Mouse (Mus musculus) hindbrain, postnatal 0 days (tissue): Measurements from ENCODE around the gene Vamp4. TPM values are rescaled to one million over a fixed set of nuclear protein-coding genes. Genes with fewer than 3 reads are reported as not detected.

ENCODE experiments used
- ATAC-seq: fragments of 200-750 bp; cut with Nextera tagmentation; 2 replicates; pipeline ENCODE4 v1.8.0; 2017; ENCODE audit warnings: mild to moderate bottlenecking, moderate TSS enrichment, moderate library complexity
- DNase-seq: peaks from one replicate; pipeline ENCODE4 v3.0.0-alpha.2; 2015; ENCODE audit warnings: low spot score
- H3K27ac ChIP-seq: fragments of 300-500 bp; sonication (generic); 2 replicates; pipeline ENCODE4 v1.5.1; 2014; ENCODE audit warnings: mild to moderate bottlenecking
- H3K27me3 ChIP-seq: fragments of 300-500 bp; sonication (generic); 2 replicates; pipeline ENCODE4 v1.6.1; 2014; ENCODE audit warnings: low read length, mixed read lengths; ENCODE audit not compliant: insufficient read depth
- H3K36me3 ChIP-seq: fragments of 300-500 bp; sonication (generic); 2 replicates; pipeline ENCODE4 v1.6.1; 2014; ENCODE audit warnings: low read length, mixed read lengths; ENCODE audit not compliant: insufficient read depth
- H3K4me1 ChIP-seq: fragments of 300-500 bp; sonication (generic); 2 replicates; pipeline ENCODE4 v1.6.1; 2014; ENCODE audit warnings: antibody characterized with exemption, low read length, mixed read lengths; ENCODE audit not compliant: insufficient read depth
- H3K4me2 ChIP-seq: fragments of 300-500 bp; sonication (generic); 2 replicates; pipeline ENCODE4 v1.6.1; 2014; ENCODE audit warnings: low read depth, mild to moderate bottlenecking, low read length, moderate library complexity, mixed read lengths
- H3K4me3 ChIP-seq: fragments of 300-500 bp; sonication (generic); 2 replicates; pipeline ENCODE4 v1.5.1; 2014; ENCODE audit warnings: low read length
- H3K9ac ChIP-seq: fragments of 300-500 bp; sonication (generic); replicated peaks from 2 replicates; pipeline ENCODE4 v1.6.1; 2014; ENCODE audit warnings: mild to moderate bottlenecking, low read length, moderate library complexity, mixed read lengths
- H3K9me3 ChIP-seq: fragments of 300-500 bp; sonication (generic); 2 replicates; pipeline ENCODE4 v1.6.1; 2016; ENCODE audit warnings: low read length, mixed read lengths
- CTCF ChIP-seq: IDR thresholded peaks from 2 replicates; pipeline ENCODE4 v1.5.1; 2016; ENCODE audit warnings: antibody characterized with exemption, control low read depth, low read depth
- WGBS: fragments of 180-500 bp; shearing (Covaris S2); extraction: QIAGEN DNeasy Blood & Tissue Kit; methylation state at CpG from one replicate; pipeline ENCODE4 v1.1.7; 2014; 5-methylcytosine and 5-hydroxymethylcytosine counted together
- polyA plus RNA-seq: library from polyadenylated mRNA; unstranded; fragments of >200 nt; fragmentation: Nextera tagmentation; extraction: Ambion mirVana; gene quantifications from 2 replicates; pipeline ENCODE4 v1.2.1, GENCODE M21; 2015
- total RNA-seq: library from RNA; depleted of rRNA; stranded (reverse); fragments of >200 nt; gene quantifications from 2 replicates; pipeline ENCODE4 v1.2.3, GENCODE M21; 2014; rRNA removed

Vamp4 gene
- total RNA-seq = 23.6 and 24.7 TPM in 2 replicates
- polyA plus RNA-seq = 77.7 and 78.2 TPM in 2 replicates

DNA sequence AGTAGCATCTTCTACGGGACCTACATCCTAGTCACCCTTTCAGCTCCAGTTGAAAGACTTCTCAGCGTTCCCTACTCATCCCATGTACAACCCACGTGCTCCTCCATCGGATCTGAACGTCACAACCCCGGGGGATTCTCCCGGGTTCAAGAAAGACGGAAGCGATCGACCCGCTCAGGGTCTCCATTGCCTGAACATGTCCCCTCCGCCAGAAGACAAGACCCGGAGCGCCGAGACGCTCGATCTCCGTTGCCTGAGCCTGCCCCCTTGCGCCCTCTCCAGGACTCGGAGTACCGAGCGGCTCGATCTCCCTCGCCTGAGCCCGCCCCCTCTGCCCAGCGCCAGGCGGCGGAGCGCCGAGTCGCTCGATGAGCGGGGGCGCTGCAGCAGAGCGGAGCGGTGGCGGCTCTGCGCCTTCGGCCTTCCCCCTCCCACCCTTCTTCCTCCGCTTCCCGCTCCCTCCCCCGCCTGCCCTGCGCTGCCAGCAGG, at the start of gene Vamp4:
TSS of gene Vamp4 (plus strand) at position 256 of the 489 bp plus-strand sequence.
- peaks cover 4% of the 10 kb centered on the region; the same call in 1 of the 2 replicates for H3K36me3 ChIP-seq
- H3K4me1 ChIP-seq = peaks cover 4% of the 10 kb centered on the region; the same call in 1 of the 2 replicates
- peak within 1 kb of the TSS; percentile 85 for H3K4me2 ChIP-seq
- peak; percentile 60 for TF ChIP-seq CTCF
- peak within 1 kb of the TSS; percentile 95 for H3K27ac ChIP-seq
- DNase-seq = peak; percentile 98
- H3K4me3 ChIP-seq = peak within 1 kb of the TSS; percentile 98
- peak; percentile 98 for ATAC-seq
- H3K9ac ChIP-seq = peak within 1 kb of the TSS; percentile 93
- 0% methylated on average over 42 of the region's 43 CpGs for WGBS
- H3K27me3 ChIP-seq = no peaks in the 10 kb centered on the region
- H3K9me3 ChIP-seq = no peaks in the 10 kb centered on the region

DNA sequence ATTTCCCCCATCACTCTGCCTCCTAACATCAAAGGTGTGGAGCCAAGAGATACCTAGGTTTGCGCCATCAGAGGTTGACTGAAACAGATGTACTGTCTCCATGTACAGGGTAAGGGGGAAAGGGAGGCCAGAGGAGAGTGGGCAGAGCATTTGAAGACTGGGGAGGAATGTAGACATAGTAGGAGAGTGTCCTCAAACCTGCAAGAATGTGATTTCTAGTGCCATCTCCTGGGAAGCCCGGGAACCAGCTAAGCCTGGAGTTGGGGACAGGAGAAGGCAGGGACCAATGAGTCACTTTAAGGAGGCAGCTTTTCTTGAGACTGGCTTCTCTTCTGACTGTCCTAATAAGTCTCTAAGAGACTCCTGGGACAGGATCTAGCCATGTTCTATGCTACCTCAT, 40.7 kb upstream of the Vamp4 start:
- Histone ChIP-seq H3K27ac (no peak overlapping the region), H3K4me1 (no peaks in the 10 kb centered on the region), H3K4me3 (no peak overlapping the region), H3K9ac (no peak overlapping the region), H3K27me3 (no peaks in the 10 kb centered on the region), H3K36me3 (peaks cover 18% of the 10 kb centered on the region; the same call in 1 of the 2 replicates), H3K4me2 (no peak overlapping the region), H3K9me3 (no peaks in the 10 kb centered on the region)
- WGBS = 70% methylated on average over 2 of the region's 2 CpGs
- ATAC-seq (no peak), DNase-seq (peak; percentile 13)
- TF ChIP-seq CTCF = peak; percentile 44

DNA sequence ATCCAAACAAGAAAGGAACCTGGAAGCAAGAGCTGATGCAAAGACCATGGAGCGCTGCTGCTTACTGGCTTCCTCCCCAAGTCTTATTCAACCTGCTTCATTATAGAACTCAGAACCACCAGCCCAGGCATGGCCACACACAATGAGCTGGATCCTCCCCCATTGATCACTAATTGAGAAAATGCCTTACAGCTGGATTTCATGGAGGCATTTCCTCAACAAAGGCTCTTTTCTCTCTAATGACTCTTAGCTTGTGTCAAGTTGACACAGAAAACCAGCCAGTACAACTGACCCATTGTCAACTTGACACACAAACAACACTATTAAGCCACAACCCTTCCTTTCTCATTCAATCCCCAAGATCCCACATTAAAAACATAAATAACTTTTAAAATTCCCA, 39.6 kb upstream of the Vamp4 start:
- WGBS = 78% methylated on average over 1 of the region's 1 CpGs
- no peaks in the 10 kb centered on the region for H3K4me1 ChIP-seq
- no peak overlapping the region for H3K9ac ChIP-seq
- DNase-seq (no peak), ATAC-seq (no peak)
- peaks cover 23% of the 10 kb centered on the region for H3K36me3 ChIP-seq
- H3K27me3 ChIP-seq = no peaks in the 10 kb centered on the region
- no peak overlapping the region for H3K27ac ChIP-seq
- H3K4me3 ChIP-seq = no peak overlapping the region
- no peak for TF ChIP-seq CTCF
- no peaks in the 10 kb centered on the region for H3K9me3 ChIP-seq
- no peak overlapping the region for H3K4me2 ChIP-seq

DNA sequence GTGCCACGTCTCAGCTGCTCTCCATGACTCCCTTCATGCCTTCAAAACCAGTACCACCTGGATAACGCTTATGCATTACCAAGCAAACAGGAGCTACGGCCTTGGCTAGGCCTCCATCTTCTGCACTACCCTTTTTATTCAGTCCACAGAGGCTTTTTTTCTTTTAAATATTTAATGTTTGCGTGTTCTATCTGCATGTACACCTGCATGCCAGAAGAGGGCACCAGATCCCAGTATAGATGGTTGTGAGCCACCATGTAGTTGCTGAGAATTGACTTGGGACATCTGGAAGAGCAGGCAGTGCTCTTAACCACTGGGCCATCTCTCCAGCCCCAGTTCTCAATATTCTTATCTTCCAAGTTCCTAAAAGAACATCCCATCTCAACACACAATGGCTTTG, 38.7 kb upstream of the Vamp4 start:
- Histone ChIP-seq H3K4me3 (no peak overlapping the region), H3K4me2 (no peak overlapping the region), H3K9me3 (no peaks in the 10 kb centered on the region), H3K4me1 (no peaks in the 10 kb centered on the region), H3K27me3 (no peaks in the 10 kb centered on the region), H3K9ac (no peak overlapping the region), H3K27ac (no peak overlapping the region), H3K36me3 (peaks cover 32% of the 10 kb centered on the region)
- DNase-seq (no peak), ATAC-seq (0 out of 2 replicates have a peak, but pooled peaks have one; percentile 12)
- peak; percentile 54 for TF ChIP-seq CTCF
- WGBS = 73% methylated on average over 4 of the region's 4 CpGs

DNA sequence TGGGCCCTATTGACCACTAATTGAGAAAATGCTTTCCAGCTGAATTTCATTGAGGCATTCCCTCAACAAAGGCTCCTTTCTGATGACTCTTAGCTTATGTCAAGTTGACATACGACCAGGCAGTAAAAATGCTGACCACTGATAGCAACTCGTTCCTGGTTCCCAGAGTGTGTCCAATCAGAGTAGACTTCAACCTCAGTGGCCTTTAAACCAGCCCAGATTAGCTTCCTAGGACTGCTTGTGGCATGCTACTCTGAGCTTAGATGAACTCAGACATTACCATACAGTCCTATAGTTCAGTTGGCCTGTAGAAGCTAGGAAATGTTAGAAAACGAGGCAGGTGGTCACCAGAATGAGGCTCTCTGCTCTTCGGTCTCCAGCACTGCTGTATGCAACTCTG, 38.0 kb upstream of the Vamp4 start:
- H3K36me3 ChIP-seq = peaks cover 39% of the 10 kb centered on the region
- 72% methylated on average over 4 of the region's 4 CpGs for WGBS
- H3K27ac ChIP-seq = no peak overlapping the region

DNA sequence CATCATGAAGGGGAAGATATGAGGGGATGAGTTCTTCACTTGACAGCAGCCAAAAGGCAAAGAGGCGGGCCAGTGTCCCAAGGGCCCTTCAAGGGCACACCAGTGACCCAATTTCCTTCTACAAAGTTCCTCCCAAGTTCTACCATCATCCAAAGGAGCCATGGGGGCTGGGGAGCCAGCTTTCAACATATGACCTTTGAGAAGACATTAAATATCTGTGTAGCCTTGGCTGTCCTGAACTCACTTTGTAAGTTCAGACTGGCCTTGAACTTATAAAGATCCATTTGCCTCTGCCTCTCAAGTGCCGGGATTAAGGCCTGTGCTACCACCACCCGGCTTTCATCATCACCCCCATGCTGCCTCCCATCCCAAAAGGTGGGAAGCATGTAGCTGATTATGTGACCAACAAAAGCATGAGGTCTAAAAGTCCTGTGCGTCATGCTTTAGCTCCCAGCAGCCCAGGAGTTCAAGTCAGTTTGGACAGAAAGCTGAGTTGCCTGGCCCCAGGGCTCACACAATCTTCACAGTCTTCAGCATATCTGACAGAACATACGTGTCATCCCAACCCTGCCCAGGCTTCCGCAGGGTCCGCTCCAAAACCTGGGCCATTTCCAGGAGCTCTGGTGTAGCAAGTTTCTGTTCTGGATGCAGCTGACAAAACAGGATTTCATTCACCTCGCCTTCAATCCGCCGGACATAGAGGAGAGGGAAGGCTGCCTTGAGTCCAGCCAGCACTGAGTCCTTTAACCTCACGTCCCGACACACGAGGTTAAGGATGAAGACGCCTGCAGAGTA, 36.4 kb upstream of the Vamp4 start:
- Histone ChIP-seq H3K27ac (no peak overlapping the region), H3K36me3 (peaks cover 47% of the 10 kb centered on the region), H3K4me2 (no peak overlapping the region), H3K4me3 (no peak overlapping the region), H3K27me3 (no peaks in the 10 kb centered on the region), H3K9me3 (no peaks in the 10 kb centered on the region), H3K4me1 (no peaks in the 10 kb centered on the region), H3K9ac (no peak overlapping the region)
- no peak for TF ChIP-seq CTCF
- DNase-seq (no peak), ATAC-seq (no peak)
- 94% methylated on average over 14 of the region's 14 CpGs for WGBS

More for the DNA sequence above, 38.0 kb upstream of the Vamp4 start:
- H3K27me3 ChIP-seq = no peaks in the 10 kb centered on the region
- DNase-seq (no peak), ATAC-seq (no peak)
- no peak overlapping the region for H3K4me2 ChIP-seq
- H3K4me1 ChIP-seq = no peaks in the 10 kb centered on the region
- no peak for TF ChIP-seq CTCF
- no peaks in the 10 kb centered on the region for H3K9me3 ChIP-seq
- H3K4me3 ChIP-seq = no peak overlapping the region
- H3K9ac ChIP-seq = no peak overlapping the region

DNA sequence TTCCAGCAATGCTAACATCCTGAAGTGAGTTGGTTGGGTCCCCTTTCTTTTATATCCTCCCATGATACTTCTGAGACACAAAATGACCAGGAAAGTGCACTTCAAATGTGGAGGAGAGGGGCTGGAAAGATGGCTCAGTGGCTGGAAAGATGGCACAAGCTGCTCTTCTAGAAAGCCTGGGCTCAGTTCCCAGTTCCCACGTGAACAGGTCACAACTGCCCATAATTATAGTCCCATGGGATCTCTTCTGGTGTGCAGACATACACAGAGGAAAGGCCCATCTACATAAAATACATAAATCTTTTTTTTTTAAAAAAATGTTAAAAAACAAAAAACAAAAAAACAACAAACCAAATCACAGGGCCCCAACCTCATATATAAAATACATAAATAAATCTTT, 27.1 kb upstream of the Vamp4 start:
- DNase-seq (peak; percentile 5), ATAC-seq (no peak)
- peaks cover 36% of the 10 kb centered on the region for H3K36me3 ChIP-seq
- no peaks in the 10 kb centered on the region for H3K9me3 ChIP-seq
- H3K27me3 ChIP-seq = no peaks in the 10 kb centered on the region
- H3K4me1 ChIP-seq = peaks cover 12% of the 10 kb centered on the region
- WGBS = 44% methylated on average over 1 of the region's 1 CpGs
- H3K4me3 ChIP-seq = no peak overlapping the region
- H3K9ac ChIP-seq = no peak overlapping the region
- H3K27ac ChIP-seq = no peak overlapping the region
- TF ChIP-seq CTCF = no peak
- H3K4me2 ChIP-seq = no peak overlapping the region
